Mouse (Mus musculus): Measurements from ENCODE around the gene Slc12a5.

DNA sequence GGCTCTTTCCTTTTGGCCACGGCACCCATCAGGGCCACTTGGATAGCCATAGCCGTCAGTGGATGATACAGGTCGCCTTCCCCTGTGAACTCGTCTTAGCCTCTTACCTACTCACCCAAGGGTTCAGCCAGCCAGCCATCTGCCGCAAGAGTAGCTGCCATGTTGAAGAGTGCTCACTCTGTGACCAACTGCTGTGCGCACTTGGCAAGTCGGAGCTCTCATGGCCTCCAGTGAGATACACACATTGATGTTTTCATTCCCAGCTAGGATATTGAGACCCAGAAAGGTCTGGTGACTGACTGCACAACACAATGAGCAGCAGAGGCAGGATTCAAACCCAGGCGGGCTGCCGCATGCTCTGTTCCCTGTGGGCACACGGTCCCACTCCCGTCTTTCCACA, 33.6 kb downstream of the Slc12a5 start:
- TF ChIP-seq GATA1 (IDR thresholded peaks at IDR 0.05; ENCODE audit: low read length) (no peak), TAL1 (IDR thresholded peaks at IDR 0.05; ENCODE audit: low read length) (no peak)

Data from erythroblast, embryonic 14.5 days (primary cell).